Mouse (Mus musculus) heart, adult 18-20 months (tissue): ENCODE data around the gene Krtap19-9b. TPM values are rescaled to one million over a fixed set of nuclear protein-coding genes. Genes with fewer than 3 reads are reported as not detected.

Source experiments
- DNase-seq, 2 experiments: peaks; one replicate each; pipeline ENCODE4 v3.0.0; 2021 to 2022; ENCODE audit warnings: mixed read lengths in 1 of 2
- long read RNA-seq, 2 experiments: library from polyadenylated mRNA; stranded (forward); transcript quantifications; one replicate each; pipeline ENCODE4 v2.0.0; 2021
- total RNA-seq, 2 experiments: library from RNA; stranded (reverse); gene quantifications; 2 replicates each; pipeline ENCODE4 v1.2.3; 2021

Gene Krtap19-9b
- total RNA-seq: not detected
- long read RNA-seq, experiment 1: 0 reads
- long read RNA-seq, experiment 2: 0 reads

DNA sequence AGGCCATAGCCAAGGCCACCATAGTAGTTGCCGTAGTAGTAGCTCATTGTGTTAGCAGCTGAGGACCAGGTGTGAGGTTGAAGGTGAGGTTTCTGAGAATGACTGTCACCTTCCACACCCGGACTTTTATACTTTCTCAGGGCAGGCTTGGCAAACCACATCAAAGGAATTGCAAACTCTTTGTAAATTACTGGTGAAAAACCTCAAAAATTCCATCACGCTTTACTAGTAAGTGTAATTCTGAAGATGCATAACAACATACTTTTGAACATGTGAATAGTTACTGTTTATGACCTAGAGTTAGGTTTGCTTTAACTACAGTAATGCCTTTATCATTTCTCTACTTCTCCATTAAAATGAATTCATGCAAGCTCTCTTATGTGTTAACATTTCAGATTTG lies at the start of gene Krtap19-9b:
Krtap19-9b (minus strand) TSS at position 101 of the 400 bp plus-strand sequence.
- DNase-seq: no peak

DNA sequence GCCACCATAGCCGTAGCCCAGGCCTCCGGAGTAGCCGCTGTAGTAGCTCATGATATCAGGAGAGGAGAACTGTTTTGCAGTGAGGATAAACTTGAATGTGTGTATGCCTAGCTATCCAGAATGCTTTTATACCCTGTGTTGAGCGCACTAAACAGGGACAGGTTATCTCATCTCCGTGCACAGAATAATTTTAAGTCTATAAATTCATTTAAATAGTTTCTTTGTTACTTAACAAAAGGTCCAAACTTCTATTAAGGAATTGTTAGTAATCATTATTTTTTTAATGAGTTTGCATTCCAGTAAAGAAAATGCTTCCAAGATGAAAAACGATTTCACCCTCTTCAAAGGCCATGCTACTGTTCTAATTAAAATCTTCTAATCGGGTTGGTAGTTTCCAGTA lies 30.7 kb upstream of the Krtap19-9b start, which contains the start of gene Krtap16-3:
Krtap16-3 (minus strand) TSS at position 101 of the 400 bp plus-strand sequence.
- no peak for DNase-seq

DNA sequence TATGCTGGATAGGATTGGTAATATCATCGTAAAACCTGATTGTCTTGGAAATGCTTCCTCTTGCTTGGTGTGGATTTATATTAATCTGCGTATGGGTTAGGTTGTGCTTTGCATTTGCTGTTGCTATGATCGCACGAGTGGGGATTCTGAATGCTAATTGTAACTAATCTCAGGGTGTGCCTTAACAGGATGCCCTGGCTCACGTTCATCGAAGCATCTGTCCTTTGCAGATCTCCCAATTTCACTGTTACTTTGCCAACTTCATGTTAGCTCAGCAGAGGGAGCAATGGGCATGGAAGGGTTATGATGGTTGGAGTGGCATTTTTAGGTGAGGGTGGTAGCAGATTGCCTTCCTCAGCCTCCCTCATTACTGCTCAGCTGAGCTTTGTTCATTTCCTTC lies 9.0 kb upstream of the Krtap19-9b start:
- DNase-seq: no peak

DNA sequence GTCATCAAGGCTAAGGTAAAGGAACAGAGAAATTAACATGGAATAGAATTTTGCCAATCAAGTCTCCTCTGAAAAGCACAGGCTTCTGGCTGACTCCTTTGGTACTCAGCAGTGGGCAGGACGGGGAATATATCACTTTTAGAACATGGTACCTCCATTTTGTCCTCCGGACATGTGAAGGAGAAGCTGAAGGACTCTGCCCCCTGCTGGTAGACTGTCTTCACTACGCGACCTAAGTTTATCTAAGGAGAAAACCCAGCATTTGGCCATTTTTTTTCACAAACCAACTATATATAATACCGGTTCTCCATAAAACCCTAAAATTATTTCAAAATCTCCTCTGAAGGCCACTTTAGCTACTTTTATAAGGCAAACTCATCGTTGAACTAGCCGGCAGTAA lies 6.2 kb upstream of the Krtap19-9b start:
- DNase-seq: no peak

DNA sequence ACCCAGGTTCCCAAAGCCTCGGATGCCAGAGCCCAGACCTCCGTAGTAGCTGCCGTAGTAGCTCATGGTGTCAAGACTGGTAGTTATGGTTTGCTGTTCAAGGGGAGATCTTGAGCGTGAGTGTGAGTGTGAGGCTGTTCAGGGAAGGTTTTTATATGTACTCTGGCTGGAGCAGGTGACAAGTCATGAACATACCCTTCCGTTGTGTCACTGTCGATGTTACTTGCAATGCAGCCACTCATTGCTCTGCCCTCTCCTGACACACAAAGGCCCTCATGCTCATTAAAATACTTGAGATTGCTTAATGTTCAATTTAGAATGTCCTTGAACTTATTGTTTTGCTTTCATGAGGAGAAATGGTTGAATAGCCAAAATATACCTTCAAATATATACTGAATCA lies 35.7 kb downstream of the Krtap19-9b start, which contains the start of gene Krtap19-5:
Krtap19-5 (minus strand) TSS at position 101 of the 400 bp plus-strand sequence.
- DNase-seq: no peak

DNA sequence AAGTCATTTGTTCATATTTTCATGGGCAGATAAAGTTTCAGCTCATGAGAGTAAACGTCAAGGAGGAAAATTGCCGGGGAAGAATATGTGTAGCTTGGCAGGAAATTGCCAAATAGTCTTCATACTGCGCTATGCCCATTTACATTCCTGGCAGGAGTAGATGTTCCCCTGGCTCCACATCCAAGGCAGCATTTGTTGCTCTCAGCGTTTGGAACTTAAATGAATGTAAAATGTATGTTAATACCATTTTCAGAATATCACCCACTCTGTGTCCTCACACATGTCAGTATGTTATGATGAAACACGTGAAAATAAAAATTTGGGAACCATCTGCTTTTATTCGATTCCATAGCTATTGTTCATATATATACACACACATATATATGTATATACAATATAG lies 45.2 kb downstream of the Krtap19-9b start:
- DNase-seq: no peak

DNA sequence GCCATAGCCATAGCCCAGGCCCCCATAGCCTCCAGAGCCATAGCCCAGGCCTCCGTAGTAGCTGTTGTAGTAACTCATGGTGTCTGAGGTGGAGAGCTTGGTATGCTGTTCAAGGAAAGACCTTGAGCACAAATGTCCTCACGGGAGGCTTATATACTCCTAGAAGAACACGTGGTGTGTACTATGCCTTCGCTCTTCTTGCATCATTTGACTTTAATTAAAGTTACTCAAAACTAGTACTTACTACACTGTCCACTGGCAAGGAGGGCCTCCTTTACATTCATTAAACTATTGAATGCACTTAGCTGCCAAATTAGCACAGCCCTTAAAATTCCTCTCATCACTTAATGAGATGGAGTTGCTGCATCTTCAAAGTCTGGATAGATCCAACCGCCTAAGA lies 47.1 kb downstream of the Krtap19-9b start, which contains the start of gene Krtap19-4:
Krtap19-4 (minus strand) TSS at position 101 of the 400 bp plus-strand sequence.
- no peak for DNase-seq

Other genes with a start within 250 kb of the Krtap19-9b start
- not detected for gene 2310061N02Rik, start 224.3 kb downstream of the Krtap19-9b start, total RNA-seq
- gene Krtap13-1, start 203.4 kb downstream of the Krtap19-9b start, total RNA-seq: not detected
- gene Krtap13, start 180.6 kb downstream of the Krtap19-9b start, total RNA-seq: not detected
- not detected for gene 2310034C09Rik, start 173.4 kb downstream of the Krtap19-9b start, total RNA-seq
- not detected for gene 2310057N15Rik, start 158.1 kb downstream of the Krtap19-9b start, total RNA-seq
- gene Gm5965, start 154.4 kb downstream of the Krtap19-9b start, total RNA-seq: not detected
- gene Gm20741, start 120.0 kb downstream of the Krtap19-9b start, total RNA-seq: not detected
- not detected for gene Krtap15, start 112.0 kb downstream of the Krtap19-9b start, total RNA-seq
- not detected for gene Krtap14, start 106.1 kb downstream of the Krtap19-9b start, total RNA-seq
- not detected for gene Krtap19-1, start 62.9 kb downstream of the Krtap19-9b start, total RNA-seq
- gene Krtap19-2, start 58.0 kb downstream of the Krtap19-9b start, total RNA-seq: not detected
- gene Krtap19-3, start 54.2 kb downstream of the Krtap19-9b start, total RNA-seq: not detected
- not detected for gene Krtap19-4, start 47.2 kb downstream of the Krtap19-9b start, total RNA-seq
- not detected for gene Krtap19-5, start 35.8 kb downstream of the Krtap19-9b start, total RNA-seq
- not detected for gene Krtap16-3, start 30.6 kb upstream of the Krtap19-9b start, total RNA-seq
- gene Krtap22-2, start 78.5 kb upstream of the Krtap19-9b start, total RNA-seq: not detected
- gene Gm10229, start 83.0 kb upstream of the Krtap19-9b start, total RNA-seq: not detected
- not detected for gene Krtap6-1, start 99.4 kb upstream of the Krtap19-9b start, total RNA-seq
- gene Gm10228, start 109.2 kb upstream of the Krtap19-9b start, total RNA-seq: not detected
- not detected for gene Krtap6-5, start 115.6 kb upstream of the Krtap19-9b start, total RNA-seq
- not detected for gene 1110025L11Rik, start 131.7 kb upstream of the Krtap19-9b start, total RNA-seq
- not detected for gene Krtap6-3, start 151.8 kb upstream of the Krtap19-9b start, total RNA-seq
- not detected for gene Gm6358, start 208.6 kb upstream of the Krtap19-9b start, total RNA-seq
- gene Gm10061, start 218.8 kb upstream of the Krtap19-9b start, total RNA-seq: not detected
- not detected for gene Gm9789, start 225.7 kb upstream of the Krtap19-9b start, total RNA-seq
- not detected for gene Gm7735, start 237.2 kb upstream of the Krtap19-9b start, total RNA-seq
- gene 1110057P08Rik, start 242.5 kb upstream of the Krtap19-9b start, total RNA-seq: not detected